Comparison of ENCODE assay signal across 22 mouse cellular contexts in genomic region chr17:47452886-47453285, GRCm38 (mm10). TPM values are rescaled to one million over a fixed set of nuclear protein-coding genes. Genes with fewer than 3 reads are reported as not detected.
DNase-seq lines count a peak whose midpoint lies in the region; ATAC-seq lines count a peak whose summit lies in the region.
"Had no signal": no experiment of that assay in that cellular context is flagged by ENCODE, and none has a peak within 500 bp of the region (broad histone marks: within the 10 kb centered on the region; RNA-seq: fewer than 3 reads in every experiment).

No protein-coding gene starts in this region.

- ATAC-seq in heart, embryonic 15.5 days (replicated peaks; ENCODE audit: insufficient number of reproducible peaks, insufficient read depth, low FRiP score, low read depth) = no peak
- no peak for ATAC-seq in inflammation-experienced regulatory T-cells, adult 6 months
- ATAC-seq: activated CD4-positive, CD25-positive, alpha-beta regulatory T cell, adult 4 months; forebrain, embryonic 16.5 days had no signal

- no peaks in the 10 kb centered on the region for H3K9me3 ChIP-seq in heart, embryonic 15.5 days (replicated peaks)
- no peaks in the 10 kb centered on the region for H3K9me3 ChIP-seq in embryonic facial prominence, embryonic 10.5 days
- H3K9me3 ChIP-seq: hindbrain, embryonic 12.5 days; limb, embryonic 13.5 days; liver, embryonic 15.5 days; neural tube, embryonic 13.5 days had no signal

- peak overlapping the region; percentile 48 for H3K27ac ChIP-seq in heart, embryonic 15.5 days
- H3K27ac ChIP-seq in embryonic facial prominence, embryonic 10.5 days (replicated peaks) = peak overlapping the region; percentile 15; the same call in 1 of the 2 replicates
- H3K27ac ChIP-seq: hindbrain, embryonic 12.5 days; layer of hippocampus, adult 2 months; limb, embryonic 13.5 days; liver, embryonic 15.5 days; neural tube, embryonic 13.5 days had no signal

- peaks cover 59% of the 10 kb centered on the region for H3K4me1 ChIP-seq in heart, embryonic 15.5 days (replicated peaks)
- peaks cover 35% of the 10 kb centered on the region for H3K4me1 ChIP-seq in embryonic facial prominence, embryonic 10.5 days

- no peak overlapping the region for H3K9ac ChIP-seq in heart, embryonic 15.5 days
- H3K9ac ChIP-seq: hindbrain, embryonic 12.5 days; limb, embryonic 13.5 days; liver, embryonic 15.5 days; neural tube, embryonic 13.5 days had no signal

- no peak overlapping the region for H3K4me3 ChIP-seq in heart, embryonic 15.5 days
- no peak overlapping the region for H3K4me3 ChIP-seq in embryonic facial prominence, embryonic 10.5 days
- H3K4me3 ChIP-seq: hindbrain, embryonic 12.5 days; layer of hippocampus, adult 2 months; limb, embryonic 13.5 days; liver, embryonic 15.5 days; neural tube, embryonic 13.5 days had no signal

- WGBS in heart, embryonic 15.5 days = 36% methylated on average over 7 of the region's 7 CpGs
- 45% methylated on average over 7 of the region's 7 CpGs for WGBS in embryonic facial prominence, embryonic 10.5 days

- no peaks in the 10 kb centered on the region for H3K36me3 ChIP-seq in heart, embryonic 15.5 days
- H3K36me3 ChIP-seq in embryonic facial prominence, embryonic 10.5 days (replicated peaks) = no peaks in the 10 kb centered on the region
- H3K36me3 ChIP-seq: hindbrain, embryonic 12.5 days; limb, embryonic 13.5 days; liver, embryonic 15.5 days; neural tube, embryonic 13.5 days had no signal

- H3K4me2 ChIP-seq in heart, embryonic 15.5 days = no peak overlapping the region
- H3K4me2 ChIP-seq: hindbrain, embryonic 12.5 days; limb, embryonic 13.5 days; liver, embryonic 15.5 days; neural tube, embryonic 13.5 days had no signal

- no peak for DNase-seq in heart, postnatal 14 days
- no peak for DNase-seq in embryonic facial prominence, embryonic 10.5 days (ENCODE audit: low spot score)
- DNase-seq in kidney, adult 8-10 months = peak; percentile 44 to 72
- peak; percentile 53 to 57 for DNase-seq in kidney, postnatal 36 days
- DNase-seq in neural tube, embryonic 10.5 days (ENCODE audit: extremely low spot score, low spot score) = no peak
- DNase-seq: adrenal gland, postnatal 36 days; cerebellum, adult 2 months; lung, postnatal 14 days; right cerebral cortex, postnatal 25 days; thymus, postnatal 4 days had no signal

- intact Hi-C loops in heart, postnatal 14 days (cut with DNase I) = no loop called here

- no peaks in the 10 kb centered on the region for H3K27me3 ChIP-seq in heart, embryonic 15.5 days
- H3K27me3 ChIP-seq in embryonic facial prominence, embryonic 10.5 days (replicated peaks; ENCODE audit: low read depth, poor library complexity, severe bottlenecking) = no peaks in the 10 kb centered on the region
- H3K27me3 ChIP-seq: hindbrain, embryonic 12.5 days; limb, embryonic 13.5 days; liver, embryonic 15.5 days; neural tube, embryonic 13.5 days had no signal

RNA-seq across cellular contexts. Expression of gene 1700001C19Rik, which starts 15.7 kb away (rescaled TPM):
- polyA plus RNA-seq in heart, embryonic 15.5 days (2015; fragmentation: Nextera tagmentation; extraction: Ambion mirVana) = 0.60 and 1.0 TPM in 2 replicates
- not detected for total RNA-seq in heart, postnatal 14 days (2021)
- polyA plus RNA-seq in embryonic facial prominence, embryonic 10.5 days (2016; fragmentation: Nextera tagmentation; extraction: Ambion mirVana) = 0.25 TPM in 1 of 2 replicates, not detected in the other
- polyA plus RNA-seq in inflammation-experienced regulatory T-cells, adult 6 months (2017; shearing (Covaris generic)) = not detected
- total RNA-seq: adrenal gland, postnatal 36 days; gastrocnemius, postnatal 4 days; layer of hippocampus, adult 2 months; left cerebral cortex, adult 8-10 months had no signal
- polyA plus RNA-seq: activated CD4-positive, CD25-positive, alpha-beta regulatory T cell, adult 4 months; C2C12 had no signal

RNA-seq across cellular contexts. Expression of gene AI661453, which starts 16.5 kb away (rescaled TPM):
- polyA plus RNA-seq in heart, embryonic 15.5 days (2015; fragmentation: Nextera tagmentation; extraction: Ambion mirVana) = 0.96 and 1.2 TPM in 2 replicates
- total RNA-seq in heart, postnatal 14 days (2021) = 1 to 10 TPM; 1.8 to 2.1 TPM
- polyA plus RNA-seq in embryonic facial prominence, embryonic 10.5 days (2016; fragmentation: Nextera tagmentation; extraction: Ambion mirVana) = 0.27 and 0.36 TPM in 2 replicates
- not detected for polyA plus RNA-seq in inflammation-experienced regulatory T-cells, adult 6 months (2017; shearing (Covaris generic))

RNA-seq across cellular contexts. Expression of gene Taf8, which starts 49.2 kb away (rescaled TPM):
- polyA plus RNA-seq in heart, embryonic 15.5 days (2015; fragmentation: Nextera tagmentation; extraction: Ambion mirVana) = 17.0 and 20.5 TPM in 2 replicates
- total RNA-seq in heart, postnatal 14 days (2021) = 10 to 100 TPM; 14.9 to 15.6 TPM
- polyA plus RNA-seq in embryonic facial prominence, embryonic 10.5 days (2016; fragmentation: Nextera tagmentation; extraction: Ambion mirVana) = 32.0 and 35.3 TPM in 2 replicates
- 10 to 100 TPM; 56.9 to 80.8 (median 70.0) TPM for polyA plus RNA-seq in inflammation-experienced regulatory T-cells, adult 6 months (2017; shearing (Covaris generic))

RNA-seq across cellular contexts. Expression of gene Ccnd3, which starts 52.0 kb away (rescaled TPM):
- 369 and 456 TPM in 2 replicates for polyA plus RNA-seq in heart, embryonic 15.5 days (2015; fragmentation: Nextera tagmentation; extraction: Ambion mirVana)
- 100 to 1,000 TPM in 1 of 2 experiments, 10 to 100 TPM in 1; 93.8 to 126 TPM for total RNA-seq in heart, postnatal 14 days (2021)
- polyA plus RNA-seq in embryonic facial prominence, embryonic 10.5 days (2016; fragmentation: Nextera tagmentation; extraction: Ambion mirVana) = 325 and 335 TPM in 2 replicates
- polyA plus RNA-seq in inflammation-experienced regulatory T-cells, adult 6 months (2017; shearing (Covaris generic)) = 100 to 1,000 TPM; 124 to 141 (median 130) TPM

RNA-seq across cellular contexts. Expression of gene Guca1a, which starts 52.5 kb away (rescaled TPM):
- 1.7 TPM in 2 replicates for polyA plus RNA-seq in heart, embryonic 15.5 days (2015; fragmentation: Nextera tagmentation; extraction: Ambion mirVana)
- under 1 TPM in 1 of 2 experiments, not detected in 1; 0.44 TPM for total RNA-seq in heart, postnatal 14 days (2021)
- polyA plus RNA-seq in embryonic facial prominence, embryonic 10.5 days (2016; fragmentation: Nextera tagmentation; extraction: Ambion mirVana) = 0.41 and 0.81 TPM in 2 replicates
- not detected for polyA plus RNA-seq in inflammation-experienced regulatory T-cells, adult 6 months (2017; shearing (Covaris generic))
- polyA plus RNA-seq: activated CD4-positive, CD25-positive, alpha-beta regulatory T cell, adult 4 months; forebrain, embryonic 16.5 days had no signal

Comparison
In these comparisons a context has a peak if more than half of its experiments do, and no peak if none do; other contexts are left out.
1. DNase-seq: peak in kidney, adult 8-10 months (2 of 2) and kidney, postnatal 36 days (2 of 2); none in heart, postnatal 14 days (0 of 2), embryonic facial prominence, embryonic 10.5 days (single experiment) and neural tube, embryonic 10.5 days (single experiment).